Mouse (Mus musculus): ENCODE measurements around the gene Slc8a2.

GRCm38 (mm10) chr7:16116418-16116817, 13.2 kb upstream of the Slc8a2 start:
- TF ChIP-seq CTCF (conservative IDR thresholded peaks at IDR 0.05; ENCODE audit: insufficient read depth, insufficient read length, low read depth, low read length) (no peak), POLR2A (IDR thresholded peaks at IDR 0.05; ENCODE audit: low read depth, low read length) (no peak)
